Mouse (Mus musculus) lung, postnatal 14 days (tissue): Measurements from ENCODE around the gene Nsrp1.

ENCODE experiments used
- DNase-seq: peaks from one replicate; pipeline ENCODE4 v3.0.0; 2021

Gene Nsrp1

GRCm38 (mm10) chr11:77041891-77042290 lies 36.3 kb downstream of the Nsrp1 start:
- no peak for DNase-seq

GRCm38 (mm10) chr11:77031151-77031934 lies 46.9 kb downstream of the Nsrp1 start:
- no peak for DNase-seq

- no peak for DNase-seq
Measured at GRCm38 (mm10) chr11:77028157-77028556, 50.1 kb downstream of the Nsrp1 start.

DNA sequence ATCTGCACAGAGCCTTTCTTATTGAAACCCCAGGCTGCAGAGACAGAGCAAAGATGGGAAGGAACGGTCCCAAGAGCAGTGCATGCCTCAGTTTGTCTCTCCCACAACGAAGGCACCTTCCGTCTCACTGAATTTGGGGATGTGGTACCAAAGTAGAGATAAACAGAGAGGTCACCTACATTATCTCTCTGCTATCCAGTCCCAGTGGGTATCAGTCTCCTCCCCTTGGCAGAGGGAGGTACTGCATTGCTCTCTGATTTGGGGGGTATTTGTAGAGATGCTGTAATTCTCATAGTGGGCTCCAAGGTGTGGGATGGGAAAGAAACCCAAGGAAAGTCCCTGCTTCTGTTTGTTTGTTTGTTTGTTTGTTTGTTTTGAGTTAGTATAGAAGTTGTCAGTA lies 51.7 kb downstream of the Nsrp1 start:
- no peak for DNase-seq

DNA sequence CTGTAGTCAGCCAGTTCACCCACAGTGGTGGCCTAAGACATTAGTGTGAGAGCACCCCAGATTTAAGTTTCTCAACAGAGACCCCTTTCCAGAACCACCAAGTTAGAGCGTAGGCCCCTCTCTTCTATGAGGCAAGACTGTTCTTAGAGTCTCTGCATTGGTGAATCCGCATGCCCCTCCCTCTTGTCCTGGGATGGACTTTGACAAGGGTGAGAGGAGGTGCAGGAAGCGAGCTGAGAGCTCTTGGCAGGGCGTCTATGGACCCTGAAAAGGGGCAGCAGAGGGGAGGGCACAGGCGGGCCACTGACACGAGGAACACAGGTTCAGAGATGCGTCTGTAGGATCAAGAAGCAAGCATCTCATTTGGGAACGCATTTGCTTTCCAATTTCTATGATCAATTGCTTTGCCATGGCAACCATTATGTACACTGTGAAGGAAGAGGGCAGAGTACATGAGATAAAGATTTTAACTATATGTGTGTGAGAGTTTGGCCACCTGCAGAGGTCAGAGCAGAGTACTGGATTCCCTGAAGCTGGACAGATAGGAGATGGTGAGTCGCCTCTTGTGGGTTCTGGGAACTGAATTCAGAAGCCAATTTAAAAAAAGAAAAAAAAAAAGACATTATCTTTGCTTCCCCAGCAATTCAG lies 56.4 kb downstream of the Nsrp1 start:
- DNase-seq: no peak

DNA sequence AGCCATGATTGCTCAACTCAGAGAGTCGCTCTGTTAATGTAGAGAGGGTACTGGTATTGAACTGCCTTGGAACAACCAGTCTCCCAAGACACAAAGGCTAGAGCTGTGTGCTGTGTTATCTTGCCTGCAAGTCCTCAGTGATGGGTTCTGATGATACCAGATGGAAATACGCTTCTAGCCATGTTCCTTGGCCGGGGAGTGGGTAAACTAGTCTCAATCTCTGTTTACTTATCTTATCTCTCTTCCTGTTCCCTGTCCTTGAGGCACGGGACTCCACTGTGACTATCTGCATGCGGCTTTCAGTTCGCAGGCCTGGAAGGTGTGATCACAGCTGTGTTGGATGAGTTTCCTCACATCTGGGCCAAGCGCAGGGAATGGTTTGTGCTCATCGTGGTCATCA lies 58.7 kb downstream of the Nsrp1 start:
- DNase-seq: no peak

DNA sequence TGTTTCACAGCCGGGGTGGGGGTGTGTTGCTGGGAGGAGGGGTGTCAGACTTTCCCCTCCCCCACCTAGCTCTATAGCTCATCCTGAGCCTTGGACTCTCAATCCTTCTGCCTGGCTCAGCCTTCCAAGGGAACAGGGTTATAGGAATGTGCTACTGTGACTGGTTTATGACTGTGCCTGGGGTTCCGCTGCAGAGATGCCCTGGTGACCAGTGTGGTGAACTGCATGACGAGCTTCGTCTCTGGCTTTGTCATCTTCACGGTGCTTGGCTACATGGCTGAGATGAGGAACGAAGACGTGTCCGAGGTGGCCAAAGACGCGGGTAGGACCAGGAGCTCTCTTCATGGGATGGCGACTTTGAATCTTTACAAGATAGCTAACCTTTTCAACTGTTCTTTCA lies 60.2 kb downstream of the Nsrp1 start:
- no peak for DNase-seq

DNA sequence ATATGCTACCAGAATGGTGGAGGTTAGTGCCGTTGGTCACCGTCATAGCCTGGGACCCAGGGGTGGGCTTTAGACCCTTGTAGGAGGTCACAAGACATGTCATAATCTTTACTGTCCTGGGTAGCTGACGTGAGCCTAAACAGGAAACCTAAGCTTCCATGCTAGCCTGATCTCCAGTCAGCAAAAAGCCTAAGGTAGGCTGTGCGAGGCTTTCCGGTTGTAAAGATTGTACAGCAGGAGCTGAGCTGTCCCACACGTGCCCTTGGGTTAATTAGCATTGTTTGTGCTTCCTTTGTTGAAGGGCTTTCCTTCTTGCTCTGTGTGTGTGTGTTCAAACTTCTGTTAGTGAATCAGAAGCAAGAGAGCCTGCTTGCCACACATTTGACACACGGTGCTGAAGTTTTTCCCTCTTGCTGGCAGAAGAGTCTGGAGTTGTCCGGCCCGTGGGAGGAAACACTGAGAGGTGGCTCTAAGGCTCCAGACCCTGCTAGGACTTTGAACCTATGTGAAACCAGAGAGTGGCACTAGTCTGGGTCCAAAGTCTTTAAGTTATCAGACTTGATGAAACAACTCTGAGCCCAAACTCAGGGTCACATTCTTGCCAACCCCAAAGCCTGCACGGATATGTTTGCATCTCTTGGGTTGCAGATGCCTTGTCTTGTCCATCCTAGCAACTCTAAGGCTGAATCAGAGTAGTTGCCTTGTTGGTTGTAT lies 67.3 kb downstream of the Nsrp1 start:
- DNase-seq: no peak

DNA sequence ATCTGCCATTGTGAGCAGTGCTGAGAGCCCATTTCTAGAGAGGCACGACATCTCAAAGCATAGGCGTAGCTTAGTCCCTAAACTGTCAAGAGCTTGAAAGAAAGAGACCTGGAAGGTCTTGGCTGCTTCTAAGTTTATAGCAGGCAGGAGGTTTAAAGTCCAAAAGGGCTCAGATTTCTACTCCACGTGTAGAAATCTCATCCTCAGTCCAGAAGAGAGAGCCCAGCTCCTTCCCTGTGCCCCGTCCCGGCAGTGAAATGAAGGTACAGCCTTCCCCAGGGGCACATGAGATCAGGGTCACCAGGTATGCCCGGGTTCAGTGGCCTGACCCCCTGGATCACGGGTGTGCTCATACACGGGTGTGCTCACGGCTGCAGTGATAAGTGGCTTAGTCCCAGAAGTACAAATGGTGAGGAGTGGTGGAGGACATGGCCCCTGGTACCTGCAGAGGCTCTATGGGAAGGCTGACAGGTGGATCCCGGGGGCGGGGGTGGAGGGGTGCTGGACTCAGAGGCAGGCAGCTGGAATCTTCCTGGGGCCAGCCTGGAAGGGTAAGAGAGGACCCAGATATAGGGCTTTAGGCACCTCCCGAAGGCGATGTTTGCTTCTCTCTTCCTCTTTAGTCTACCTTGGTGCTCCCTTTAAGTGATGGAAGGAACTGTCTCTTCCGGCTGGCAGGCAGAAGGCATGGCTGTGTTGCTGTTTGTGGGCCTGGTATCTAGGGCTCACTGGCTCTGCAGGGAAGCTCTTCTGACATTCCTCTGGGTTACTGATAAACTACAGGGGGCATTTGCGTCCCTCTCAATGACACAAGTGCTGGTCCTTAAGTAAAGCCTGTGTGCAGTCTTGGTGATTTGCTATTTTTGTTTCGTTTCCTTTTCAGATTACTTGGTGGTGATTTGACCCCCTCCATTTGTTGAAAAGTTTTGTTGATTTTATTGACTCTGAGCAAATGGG lies 68.9 kb downstream of the Nsrp1 start:
- DNase-seq: no peak

DNA sequence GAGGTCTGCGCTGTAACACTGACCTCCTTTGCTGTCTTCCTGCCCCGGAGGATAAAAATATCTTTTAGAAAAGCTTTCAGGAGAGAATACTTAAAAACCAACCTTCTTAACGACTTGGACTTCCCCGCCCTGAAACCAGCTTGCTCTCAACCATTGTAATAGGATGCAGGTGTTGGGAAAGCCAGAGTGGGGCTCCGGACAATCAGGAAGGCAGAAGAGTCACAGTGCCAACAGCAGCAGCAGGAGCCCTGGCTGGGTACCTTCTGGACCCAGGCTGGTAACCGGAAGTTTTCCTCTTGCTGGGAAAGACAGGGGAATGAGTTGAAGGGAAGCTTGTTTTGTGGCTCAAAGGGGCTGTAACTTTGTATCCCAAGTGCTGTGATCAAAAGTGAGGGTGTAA lies 71.6 kb downstream of the Nsrp1 start:
- DNase-seq: no peak

GRCm38 (mm10) chr11:77005881-77006280 lies 72.4 kb downstream of the Nsrp1 start:
- no peak for DNase-seq

- no peak for DNase-seq
Measured at GRCm38 (mm10) chr11:77002361-77002760, 75.9 kb downstream of the Nsrp1 start.

DNA sequence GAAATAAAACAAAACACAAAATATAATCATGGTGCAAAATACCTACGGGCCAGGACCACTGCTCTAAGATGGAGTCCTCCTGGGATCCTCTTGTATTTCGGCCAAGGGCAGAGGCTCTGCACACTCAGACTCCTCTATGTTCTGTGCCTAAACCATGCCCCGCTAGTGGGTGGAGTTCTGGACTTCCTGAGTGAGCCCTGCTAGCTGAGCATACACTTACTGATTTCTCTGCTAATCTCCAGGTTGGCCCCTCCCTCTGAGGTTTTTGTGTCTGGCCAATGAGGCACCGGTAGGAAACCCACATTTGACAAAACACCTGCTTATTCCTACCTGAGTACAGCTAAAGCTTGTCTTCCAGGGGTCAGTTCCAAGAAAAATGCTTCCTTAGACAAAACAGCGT lies 77.5 kb downstream of the Nsrp1 start:
- no peak for DNase-seq

- no peak for DNase-seq
Measured at GRCm38 (mm10) chr11:76998705-76999226, 79.5 kb downstream of the Nsrp1 start.

DNA sequence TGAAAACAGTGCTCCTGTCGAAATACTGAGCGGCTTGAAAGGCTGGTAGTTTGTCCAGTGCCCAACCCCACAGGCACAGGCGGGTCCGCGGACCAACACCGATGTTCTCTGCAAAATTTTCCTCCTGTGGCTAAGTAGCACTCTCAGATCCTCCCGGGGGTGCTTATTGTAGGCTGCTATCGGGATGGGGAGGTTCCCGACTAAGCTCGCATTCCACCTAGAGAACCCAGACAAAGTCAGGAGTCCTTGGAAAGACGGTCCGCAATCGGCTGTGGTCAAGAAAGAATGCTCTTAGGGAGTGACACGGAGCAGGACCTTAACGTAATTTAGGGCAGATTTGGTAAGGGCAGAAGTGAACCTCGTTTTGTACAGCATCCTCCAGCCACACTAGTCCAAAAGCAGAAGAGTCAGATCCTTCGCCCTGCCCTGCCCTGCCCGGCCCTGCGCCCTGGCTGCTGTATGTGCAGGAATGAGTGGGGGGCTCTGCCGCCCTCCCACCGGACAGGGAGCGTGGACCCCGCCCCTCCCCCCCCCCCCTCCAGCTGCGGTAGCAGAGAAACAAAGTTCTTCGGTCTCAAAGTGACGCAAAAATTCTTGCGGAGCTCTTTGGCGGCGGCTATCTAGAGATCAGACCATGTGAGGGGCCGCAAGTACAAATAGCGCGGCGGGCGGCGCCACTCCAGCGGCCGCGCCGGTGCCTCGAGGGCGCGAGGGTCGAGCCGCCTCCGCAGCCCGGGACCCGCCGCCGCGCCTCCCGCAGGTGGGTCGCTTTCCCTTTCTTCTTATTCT lies 80.1 kb downstream of the Nsrp1 start, which contains the start of gene Slc6a4:
Gene Slc6a4, plus strand, starts transcription at position 688 of the 789 bp plus-strand sequence.
- no peak for DNase-seq

DNA sequence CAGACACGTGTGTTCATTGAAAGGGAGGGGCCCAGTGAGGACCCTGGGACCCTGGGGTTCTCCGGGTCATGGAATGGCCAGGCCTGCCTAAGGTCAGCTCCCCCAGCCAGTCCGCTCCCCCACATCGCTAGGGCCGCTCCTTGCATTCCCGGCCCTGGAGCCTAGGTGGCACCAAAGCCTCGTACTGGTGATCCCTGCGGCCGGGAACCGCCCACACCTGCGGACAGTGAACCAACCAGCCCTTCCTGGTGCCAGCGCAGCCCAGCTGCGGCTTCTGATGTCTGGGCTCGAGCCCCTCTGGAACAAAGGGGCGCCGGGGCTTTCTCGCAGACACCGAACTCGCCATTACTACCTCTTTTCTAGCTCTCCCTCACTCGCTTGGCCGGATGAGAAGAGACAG lies 80.9 kb downstream of the Nsrp1 start:
- DNase-seq: peak; percentile 86

DNA sequence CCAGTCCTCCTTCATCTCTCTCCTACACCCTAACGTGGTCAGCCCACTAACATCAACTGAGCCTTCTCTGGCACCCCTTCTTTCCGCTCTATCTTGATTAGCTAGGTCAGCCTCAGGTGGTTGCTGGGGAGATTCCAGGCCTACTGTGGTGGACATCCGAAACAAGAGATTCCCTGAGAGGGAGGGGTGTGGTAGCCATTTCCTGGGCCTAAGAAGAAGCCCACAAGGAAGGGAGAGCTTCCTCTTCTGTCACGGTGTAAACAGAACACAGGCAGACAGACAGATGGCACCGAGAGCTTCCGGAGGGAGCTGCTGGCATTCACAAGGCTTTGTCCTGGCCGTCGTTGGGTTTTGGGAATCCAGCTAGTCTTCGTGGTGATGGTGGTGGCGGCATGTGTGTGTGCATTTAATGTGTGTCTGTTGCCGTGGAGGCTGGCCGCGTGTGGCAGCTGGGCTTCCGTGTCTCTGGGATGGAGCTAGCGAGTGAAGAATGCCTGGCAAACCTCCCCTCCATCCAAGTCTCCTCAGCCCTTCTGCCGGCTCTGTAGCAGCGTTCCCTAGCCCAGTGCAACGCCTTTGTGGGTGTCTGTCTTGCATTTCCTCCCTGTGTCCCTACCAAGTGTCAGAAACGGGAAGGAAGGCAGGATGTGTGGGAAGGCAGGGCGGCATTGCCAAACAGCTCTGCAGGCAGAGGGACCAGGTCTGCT lies 82.1 kb downstream of the Nsrp1 start:
- DNase-seq: peak; percentile 21
